Mouse (Mus musculus) kidney, adult 9 months (tissue): ENCODE results near the gene Gle1.
"Not testable (repeated sequence)": the region's sequence is repeated elsewhere in the genome, so short reads cannot be mapped to it uniquely, and the experiment has no call there.

Experiments
- DNase-seq: peaks from one replicate; pipeline ENCODE4 v3.0.0; 2022

Gene Gle1

GRCm38 (mm10) chr2:29934906-29935599 lies at the start of gene Gle1:
Gene Gle1 (plus strand): TSS chr2:29935426.
- peak; percentile 98 for DNase-seq

- DNase-seq: not testable (repeated sequence)
Observed at GRCm38 (mm10) chr2:29886659-29887292, 48.5 kb upstream of the Gle1 start.

- DNase-seq: peak; percentile 100
Observed at GRCm38 (mm10) chr2:29889066-29889944, 45.9 kb upstream of the Gle1 start, which contains the start of gene Odf2. Gene Odf2 (plus strand): TSS chr2:29889221.

- DNase-seq: peak; percentile 88
Observed at GRCm38 (mm10) chr2:29889991-29890833, 45.0 kb upstream of the Gle1 start.

- DNase-seq: no peak
Observed at GRCm38 (mm10) chr2:29891773-29892172, 43.5 kb upstream of the Gle1 start.

- DNase-seq: no peak
Observed at GRCm38 (mm10) chr2:29896071-29896470, 39.2 kb upstream of the Gle1 start.

- no peak for DNase-seq
Observed at GRCm38 (mm10) chr2:29897366-29897765, 37.9 kb upstream of the Gle1 start.

GRCm38 (mm10) chr2:29898081-29898480 lies 37.1 kb upstream of the Gle1 start:
- DNase-seq: no peak

GRCm38 (mm10) chr2:29902194-29902593 lies 33.0 kb upstream of the Gle1 start:
- DNase-seq: no peak

GRCm38 (mm10) chr2:29908171-29908570 lies 27.1 kb upstream of the Gle1 start:
- not testable (repeated sequence) for DNase-seq

- no peak for DNase-seq
Observed at GRCm38 (mm10) chr2:29910042-29910441, 25.2 kb upstream of the Gle1 start.

GRCm38 (mm10) chr2:29917621-29918020 lies 17.6 kb upstream of the Gle1 start:
- DNase-seq: no peak

- peak; percentile 71 for DNase-seq
Observed at GRCm38 (mm10) chr2:29922011-29922410, 13.2 kb upstream of the Gle1 start.

GRCm38 (mm10) chr2:29926542-29926941 lies 8.7 kb upstream of the Gle1 start:
- peak; percentile 93 for DNase-seq

GRCm38 (mm10) chr2:29930506-29930905 lies 4.7 kb upstream of the Gle1 start:
- DNase-seq: no peak

GRCm38 (mm10) chr2:29931194-29931593 lies 4.0 kb upstream of the Gle1 start:
- DNase-seq: no peak

- DNase-seq: no peak
Observed at GRCm38 (mm10) chr2:29940073-29940472, 4.8 kb downstream of the Gle1 start.

GRCm38 (mm10) chr2:29940826-29941225 lies 5.6 kb downstream of the Gle1 start:
- DNase-seq: no peak

- DNase-seq: peak; percentile 87
Observed at GRCm38 (mm10) chr2:29944723-29945122, 9.5 kb downstream of the Gle1 start.

- peak; percentile 28 for DNase-seq
Observed at GRCm38 (mm10) chr2:29948896-29949295, 13.7 kb downstream of the Gle1 start.

GRCm38 (mm10) chr2:29961246-29961645 lies 26.0 kb downstream of the Gle1 start:
- no peak for DNase-seq
